Mouse (Mus musculus) CH12.LX (cell line): ENCODE data around the gene Gm9821. TPM values are rescaled to one million over a fixed set of nuclear protein-coding genes. Genes with fewer than 3 reads are reported as not detected.

ENCODE experiments used
- DNase-seq: peaks from one replicate; pipeline ENCODE4 v3.0.0-alpha.2; 2013; ENCODE audit errors: extremely low read depth
- H3K27ac ChIP-seq: 2 replicates; pipeline ENCODE4 v1.5.1; 2012; ENCODE audit warnings: low read depth, mild to moderate bottlenecking, control low read depth, moderate library complexity; ENCODE audit not compliant: insufficient read depth
- H3K27me3 ChIP-seq: replicated peaks from 2 replicates; pipeline ENCODE3; 2012; ENCODE audit warnings: inconsistent platforms
- H3K36me3 ChIP-seq, 2 experiments: replicated peaks in 1 of 2; 2 replicates each; pipeline versions ENCODE3 to v1.6.1; 2012; ENCODE audit warnings: inconsistent platforms in 1 of 2, low read length in 1 of 2, mild to moderate bottlenecking in 1 of 2, mixed read lengths in 1 of 2, moderate library complexity in 1 of 2; ENCODE audit not compliant: control insufficient read depth in 1 of 2, insufficient read depth in 1 of 2
- H3K4me1 ChIP-seq, 2 experiments: 2 replicates each; pipeline ENCODE4 v1.6.1; 2012; ENCODE audit warnings: inconsistent platforms in 1 of 2, moderate library complexity in 1 of 2; ENCODE audit not compliant: insufficient read depth in 2 of 2, control insufficient read depth in 1 of 2
- H3K4me2 ChIP-seq: 2 replicates; pipeline ENCODE4 v1.6.1; 2012; ENCODE audit warnings: low read depth, mild to moderate bottlenecking, control low read depth; ENCODE audit not compliant: poor library complexity, insufficient read depth, severe bottlenecking
- H3K4me3 ChIP-seq, 3 experiments: fragments of 150-350 bp in 1 of 3; sonication (generic) in 1 of 3; replicated peaks in 1 of 3; 2 replicates each; pipeline versions ENCODE3 to v1.5.1; 2011 to 2012; ENCODE audit warnings: low read depth in 2 of 3, low read length in 2 of 3, mild to moderate bottlenecking in 2 of 3, moderate library complexity in 2 of 3, control low read depth in 1 of 3, improper control_type of control experiment in 1 of 3, inconsistent platforms in 1 of 3, mixed read lengths in 1 of 3; ENCODE audit not compliant: poor library complexity in 1 of 3
- H3K79me2 ChIP-seq: replicated peaks from 2 replicates; pipeline ENCODE4 v1.6.1; 2012; ENCODE audit warnings: mild to moderate bottlenecking, moderate library complexity; ENCODE audit not compliant: control insufficient read depth, poor library complexity, insufficient read depth, severe bottlenecking; ENCODE audit errors: extremely low read depth
- H3K9ac ChIP-seq: 2 replicates; pipeline ENCODE4 v1.6.1; 2012; ENCODE audit warnings: low read depth, mild to moderate bottlenecking, control low read depth, moderate library complexity; ENCODE audit not compliant: insufficient read depth
- H3K9me3 ChIP-seq: replicated peaks from 2 replicates; pipeline ENCODE3; 2012; ENCODE audit warnings: low read length, inconsistent platforms, mixed read lengths
- CHD1 ChIP-seq: IDR thresholded peaks from 2 replicates; pipeline ENCODE4 v1.6.1; 2012; ENCODE audit warnings: low read depth, low read length, improper control_type of control experiment, inconsistent platforms
- E2F4 ChIP-seq: IDR thresholded peaks from 2 replicates; pipeline ENCODE4 v1.6.1; 2011; ENCODE audit warnings: low read depth, low read length, improper control_type of control experiment; ENCODE audit not compliant: insufficient replicate concordance
- ELF1 ChIP-seq: IDR thresholded peaks from 2 replicates; pipeline ENCODE4 v1.6.1; 2014; ENCODE audit warnings: low read depth, mild to moderate bottlenecking, inconsistent platforms, low read length, improper control_type of control experiment
- ETS1 ChIP-seq: conservative IDR thresholded peaks from 2 replicates; pipeline ENCODE4 v1.6.1; 2012; ENCODE audit warnings: low read depth, mild to moderate bottlenecking, inconsistent platforms, low read length, improper control_type of control experiment, moderate library complexity
- HCFC1 ChIP-seq: IDR thresholded peaks from 2 replicates; pipeline ENCODE4 v1.6.1; 2012; ENCODE audit warnings: low read depth, mild to moderate bottlenecking, inconsistent platforms, low read length, improper control_type of control experiment
- MEF2A ChIP-seq: IDR thresholded peaks from 2 replicates; pipeline ENCODE4 v1.6.1; 2014; ENCODE audit warnings: low read depth, mild to moderate bottlenecking, inconsistent platforms, low read length, improper control_type of control experiment, borderline replicate concordance
- NRF1 ChIP-seq: IDR thresholded peaks from 2 replicates; pipeline ENCODE4 v1.6.1; 2014; ENCODE audit warnings: low read depth, mild to moderate bottlenecking, inconsistent platforms, low read length, improper control_type of control experiment, moderate library complexity
- SMC3 ChIP-seq: IDR thresholded peaks from 2 replicates; pipeline ENCODE4 v1.6.1; 2011; ENCODE audit warnings: low read depth, low read length, improper control_type of control experiment
- TBP ChIP-seq: conservative IDR thresholded peaks from 2 replicates; pipeline ENCODE4 v1.6.1; 2011; ENCODE audit warnings: low read depth, low read length, improper control_type of control experiment
- USF1 ChIP-seq: IDR thresholded peaks from 2 replicates; pipeline ENCODE4 v1.6.1; 2014; ENCODE audit warnings: low read depth, mild to moderate bottlenecking, inconsistent platforms, low read length, improper control_type of control experiment
- USF2 ChIP-seq: conservative IDR thresholded peaks from 2 replicates; pipeline ENCODE4 v1.6.1; 2011; ENCODE audit warnings: low read depth, low read length, improper control_type of control experiment
- ZNF384 ChIP-seq: IDR thresholded peaks from 2 replicates; pipeline ENCODE4 v1.6.1; 2012; ENCODE audit warnings: low read depth, low read length, improper control_type of control experiment, inconsistent platforms
- dilution Hi-C: fragments of 300-500 bp; cut with MboI; formaldehyde crosslinking; loops from 2 replicates; pipeline ENCODE4 v1.14.3; 2020; ENCODE audit warnings: low sequenced_read_pairs; ENCODE audit not compliant: extremely low pct_unique_long_range_greater_than_20kb, extremely low pct_ligation_motif_present
- in situ Hi-C: fragments of 300-500 bp; cut with MboI; formaldehyde crosslinking; loops from 3 replicates; pipeline ENCODE4 v1.14.3; 2019; ENCODE audit warnings: low sequenced_read_pairs, low pct_ligation_motif_present, low pct_unique_long_range_greater_than_20kb, mixed read lengths
- polyA plus RNA-seq: library from polyadenylated mRNA; unstranded; fragments of >175 nt; gene quantifications from 2 replicates; pipeline ENCODE4 v1.2.1, GENCODE M21; 2012; ENCODE audit warnings: low read depth; ENCODE audit not compliant: insufficient read length
- total RNA-seq, 2 experiments: library from RNA; depleted of rRNA; stranded (reverse); fragments of 300-350 nt in 1 of 2; fragments of >200 nt in 1 of 2; gene quantifications; 2 replicates each; pipeline ENCODE4 v1.2.3; 2012 to 2014

The Gm9821 gene
- total and polyA plus RNA-seq, 3 experiments: 0.25 to 3.8 TPM; not detected in 1

DNA sequence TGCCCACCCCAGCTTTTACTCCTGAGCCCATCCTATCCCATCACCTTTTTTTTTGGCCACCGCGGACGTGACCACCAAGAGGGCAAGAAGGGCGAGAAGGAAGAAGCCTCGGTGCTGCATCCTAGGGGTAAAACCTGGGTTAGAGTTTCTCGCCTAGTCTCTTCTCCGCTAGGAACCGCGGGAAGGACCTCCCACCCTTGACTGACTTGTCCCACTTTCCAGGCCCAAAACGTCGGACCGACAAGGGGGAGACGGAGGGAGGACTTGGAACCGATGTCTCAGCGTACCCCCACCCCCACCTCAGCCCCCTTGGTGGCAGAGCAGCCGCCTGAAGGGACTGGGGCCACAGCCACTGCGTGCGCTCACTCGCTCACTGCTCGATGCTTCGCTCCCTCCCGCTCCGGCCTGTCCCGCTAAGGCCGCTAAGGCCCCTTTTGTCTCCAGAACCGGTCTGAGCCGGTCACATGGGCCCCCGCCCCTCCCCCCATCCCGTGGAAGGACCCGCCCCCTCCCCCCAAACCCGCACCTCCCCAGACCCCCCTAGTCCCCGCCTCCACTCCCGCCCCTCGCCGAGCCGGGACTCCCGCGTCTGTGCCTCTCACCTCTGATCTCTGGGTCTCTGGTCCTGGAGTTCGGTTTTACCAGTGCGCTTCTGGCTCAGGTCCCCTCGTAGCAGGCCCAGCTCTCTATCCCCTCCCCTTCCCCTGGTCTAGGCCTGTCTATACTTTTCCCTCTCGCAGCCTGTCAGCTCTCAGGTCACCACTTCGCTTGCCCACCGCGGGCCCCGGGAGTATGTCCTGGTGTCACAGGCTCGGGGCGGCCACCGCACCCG, 14.0 kb upstream of the Gm9821 start:
- DNase-seq: no peak
- no peak for TF ChIP-seq HCFC1
- no peak for TF ChIP-seq CHD1
- no peak for TF ChIP-seq NRF1
- no peak for TF ChIP-seq SMC3
- TF ChIP-seq MEF2A: no peak
- no peaks in the 10 kb centered on the region for H3K27me3 ChIP-seq
- no peak overlapping the region for H3K9ac ChIP-seq
- H3K4me3 ChIP-seq: no peak overlapping the region
- in situ Hi-C loops (no loop called here), dilution Hi-C loops (no loop called here)
- no peaks in the 10 kb centered on the region for H3K79me2 ChIP-seq
- H3K9me3 ChIP-seq: no peaks in the 10 kb centered on the region
- H3K4me1 ChIP-seq: peaks cover 0 to 28% of the 10 kb centered on the region in 2 experiments; a peak in 3 of 4 replicates
- H3K36me3 ChIP-seq: peaks cover 57 to 94% of the 10 kb centered on the region in 2 experiments
- H3K4me2 ChIP-seq: no peak overlapping the region
- no peak overlapping the region for H3K27ac ChIP-seq

DNA sequence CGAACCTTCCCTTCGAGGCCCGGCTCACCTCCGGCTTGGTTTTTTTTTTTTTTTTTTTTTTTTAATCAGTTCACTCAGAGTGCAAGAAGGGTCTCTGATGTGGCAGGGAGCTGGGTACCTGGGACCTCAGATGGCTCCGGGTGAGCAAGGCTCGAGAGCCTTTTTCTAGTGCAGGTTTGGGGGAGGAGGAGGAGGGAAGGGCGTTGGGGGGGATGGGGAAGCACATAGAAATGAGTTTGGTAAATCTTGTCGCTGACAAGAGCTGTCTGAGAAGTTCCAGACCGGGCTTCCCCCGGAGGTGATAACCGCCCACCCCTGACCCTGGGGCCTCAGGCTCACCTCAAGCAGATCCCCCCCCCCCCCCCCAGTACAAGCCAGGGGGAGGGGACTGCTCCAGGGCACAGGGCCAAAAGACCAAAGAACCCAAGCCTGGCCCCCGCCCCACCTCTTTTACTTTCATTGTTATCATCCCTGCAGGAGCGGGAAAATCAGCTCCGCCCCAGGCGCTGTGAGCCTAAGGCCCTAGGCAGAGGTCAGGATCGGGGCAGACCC, 13.3 kb upstream of the Gm9821 start, which contains the start of gene Mdk:
Mdk (minus strand) TSS at position 138 of the 552 bp plus-strand sequence.
- H3K4me2 ChIP-seq: no peak within 1 kb of the TSS
- in situ Hi-C loops: no loop called here
- no peak within 1 kb of the TSS for H3K4me3 ChIP-seq
- no peak within 1 kb of the TSS for H3K9ac ChIP-seq
- no peak within 1 kb of the TSS for H3K27ac ChIP-seq
- H3K79me2 ChIP-seq: no peaks in the 10 kb centered on the region
- dilution Hi-C loops: no loop called here
- H3K9me3 ChIP-seq: no peaks in the 10 kb centered on the region
- peaks cover 0 to 26% of the 10 kb centered on the region in 2 experiments; a peak in 2 of 4 replicates for H3K4me1 ChIP-seq
- peaks cover 64 to 94% of the 10 kb centered on the region in 2 experiments for H3K36me3 ChIP-seq
- no peak for TF ChIP-seq E2F4
- TF ChIP-seq ELF1: no peak
- no peak for TF ChIP-seq USF1
- no peak for TF ChIP-seq MEF2A
- TF ChIP-seq ZNF384: no peak
- TF ChIP-seq TBP: no peak
- no peak for TF ChIP-seq USF2
- TF ChIP-seq ETS1: no peak
- TF ChIP-seq, all 38 proteins: peak for 0
- DNase-seq: no peak
- H3K27me3 ChIP-seq: no peaks in the 10 kb centered on the region
